Comparison of ENCODE assay signal across 12 mouse cellular contexts in genomic region chr8:19331836-19332235, GRCm38 (mm10). TPM values are rescaled to one million over a fixed set of nuclear protein-coding genes. Genes with fewer than 3 reads are reported as not detected.
DNase-seq lines count a peak whose midpoint lies in the region; ATAC-seq and TF ChIP-seq lines count a peak whose summit lies in the region.
"Had no signal": no experiment of that assay in that cellular context is flagged by ENCODE, and none has a peak within 500 bp of the region (broad histone marks: within the 10 kb centered on the region; RNA-seq: fewer than 3 reads in every experiment).

No protein-coding gene starts in this region.

- 12% methylated on average over 3 of the region's 3 CpGs for WGBS in hindbrain, postnatal 0 days

- no peak overlapping the region for H3K27ac ChIP-seq in hindbrain, postnatal 0 days
- H3K27ac ChIP-seq: midbrain, embryonic 12.5 days had no signal

- H3K4me2 ChIP-seq in hindbrain, postnatal 0 days (ENCODE audit: low read depth, low read length), result no peak overlapping the region
- H3K4me2 ChIP-seq: midbrain, embryonic 12.5 days had no signal

- H3K4me3 ChIP-seq in E14TG2a.4 (replicated peaks; ENCODE audit: low read length), result no peak overlapping the region
- no peak overlapping the region for H3K4me3 ChIP-seq in hindbrain, postnatal 0 days (ENCODE audit: low read length)
- H3K4me3 ChIP-seq: midbrain, embryonic 12.5 days had no signal

- no peak overlapping the region for H3K9ac ChIP-seq in hindbrain, postnatal 0 days (replicated peaks; ENCODE audit: low read length)
- H3K9ac ChIP-seq: midbrain, embryonic 12.5 days had no signal

- peak; percentile 0 to 1 for DNase-seq in cerebellum, postnatal 10 days
- no peak for DNase-seq in cerebellum, adult 11-12 months
- DNase-seq in layer of hippocampus, adult 9-10 months (ENCODE audit: low spot score), result peak; percentile 0
- DNase-seq in layer of hippocampus, adult 9-11 months, result no peak
- DNase-seq in hindbrain, postnatal 0 days (ENCODE audit: low spot score), result peak; percentile 53
- no peak for DNase-seq in urinary bladder, postnatal 14 days (ENCODE audit: low spot score)
- no peak for DNase-seq in B cell, adult 2 months

- no peaks in the 10 kb centered on the region for H3K27me3 ChIP-seq in E14TG2a.4 (ENCODE audit: insufficient read depth, low read length)
- H3K27me3 ChIP-seq in hindbrain, postnatal 0 days (ENCODE audit: insufficient read depth, low read length), result no peaks in the 10 kb centered on the region
- H3K27me3 ChIP-seq: midbrain, embryonic 12.5 days had no signal

- H3K4me1 ChIP-seq in E14TG2a.4 (replicated peaks; ENCODE audit: low read depth, low read length), result no peaks in the 10 kb centered on the region
- H3K4me1 ChIP-seq in hindbrain, postnatal 0 days (ENCODE audit: insufficient read depth, low read length), result no peaks in the 10 kb centered on the region
- H3K4me1 ChIP-seq: midbrain, embryonic 12.5 days had no signal

- no peak for ATAC-seq in hindbrain, postnatal 0 days

- H3K36me3 ChIP-seq in E14TG2a.4 (ENCODE audit: insufficient read depth, low read length), result no peaks in the 10 kb centered on the region
- no peaks in the 10 kb centered on the region for H3K36me3 ChIP-seq in hindbrain, postnatal 0 days (ENCODE audit: insufficient read depth, low read length)
- H3K36me3 ChIP-seq: midbrain, embryonic 12.5 days had no signal

- no peaks in the 10 kb centered on the region for H3K9me3 ChIP-seq in E14TG2a.4 (ENCODE audit: low read length)
- H3K9me3 ChIP-seq in hindbrain, postnatal 0 days (ENCODE audit: low read length), result no peaks in the 10 kb centered on the region; the same call in 1 of the 2 replicates

- TF ChIP-seq CTCF in E14TG2a.4 (conservative IDR thresholded peaks at IDR 0.05; ENCODE audit: low read length), result peak; percentile 41
- peak; percentile 69 for TF ChIP-seq CTCF in hindbrain, postnatal 0 days (IDR thresholded peaks at IDR 0.05; ENCODE audit: low read depth)

RNA-seq across cellular contexts. Expression of gene Defb3, which starts 38.7 kb away (rescaled TPM):
- total RNA-seq in hindbrain, postnatal 0 days (2014; rRNA removed), result not detected in 2 replicates
- polyA plus RNA-seq in hindbrain, postnatal 0 days (2015; fragmentation: Nextera tagmentation; extraction: Ambion mirVana), result not detected in 2 replicates
- total RNA-seq: left cerebral cortex, postnatal 10 days had no signal
- polyA plus RNA-seq: heart, embryonic 14.5 days; midbrain, embryonic 12.5 days; urinary bladder, adult 2 months had no signal

Comparison
In these comparisons a context has a peak if more than half of its experiments do, and no peak if none do; other contexts are left out.
1. DNase-seq: peak in cerebellum, postnatal 10 days (2 of 2), layer of hippocampus, adult 9-10 months (single experiment) and hindbrain, postnatal 0 days (single experiment); none in cerebellum, adult 11-12 months (single experiment), layer of hippocampus, adult 9-11 months (single experiment), urinary bladder, postnatal 14 days (single experiment) and B cell, adult 2 months (0 of 2).